Mouse (Mus musculus): Measurements from ENCODE around the gene Gm7102. TPM values are rescaled to one million over a fixed set of nuclear protein-coding genes. Genes with fewer than 3 reads are reported as not detected.

Gene Gm7102
- polyA plus RNA-seq, 1 experiment from 2014 or later, result not detected

GRCm38 (mm10) chr19:61138655-61139054, 37.5 kb downstream of the Gm7102 start:
- H3K9ac ChIP-seq, result no peak overlapping the region
- H3K4me1 ChIP-seq, result peaks cover 11% of the 10 kb centered on the region
- ATAC-seq (ENCODE audit: low FRiP score), result no peak
- H3K4me2 ChIP-seq (replicated peaks), result no peak overlapping the region
- no peaks in the 10 kb centered on the region; the same call in 1 of the 2 replicates for H3K9me3 ChIP-seq (replicated peaks)
- H3K36me3 ChIP-seq, result peaks cover 3% of the 10 kb centered on the region; the same call in 1 of the 2 replicates
- H3K4me3 ChIP-seq, result no peak overlapping the region
- H3K27me3 ChIP-seq, result no peaks in the 10 kb centered on the region
- no peak overlapping the region for H3K27ac ChIP-seq

- H3K27me3 ChIP-seq, result no peaks in the 10 kb centered on the region
- peaks cover 18% of the 10 kb centered on the region for H3K36me3 ChIP-seq
- no peak overlapping the region for H3K9ac ChIP-seq
- WGBS, result 89% methylated on average over 10 of the region's 10 CpGs
- no peak overlapping the region for H3K4me3 ChIP-seq
- H3K4me2 ChIP-seq (replicated peaks), result no peak overlapping the region
- no peak for ATAC-seq (ENCODE audit: low FRiP score)
- H3K4me1 ChIP-seq, result no peaks in the 10 kb centered on the region
- no peak overlapping the region for H3K27ac ChIP-seq
- H3K9me3 ChIP-seq (replicated peaks), result no peaks in the 10 kb centered on the region
Observed at GRCm38 (mm10) chr19:61131096-61131495, 45.0 kb downstream of the Gm7102 start.

Other genes with a start within 250 kb of the Gm7102 start
- gene Zfp950, start 35.5 kb downstream of the Gm7102 start, polyA plus RNA-seq (2016; fragmentation: Nextera tagmentation; extraction: Ambion mirVana), result 40.9 and 45.3 TPM in 2 replicates
- gene Gm6020, start 7.6 kb upstream of the Gm7102 start, polyA plus RNA-seq (2016; fragmentation: Nextera tagmentation; extraction: Ambion mirVana), result not detected in 2 replicates
- 39.4 and 41.6 TPM in 2 replicates for gene Csf2ra, start 52.1 kb upstream of the Gm7102 start, polyA plus RNA-seq (2016; fragmentation: Nextera tagmentation; extraction: Ambion mirVana)
- gene Gm21060, start 120.8 kb upstream of the Gm7102 start, polyA plus RNA-seq (2016; fragmentation: Nextera tagmentation; extraction: Ambion mirVana), result not detected in 2 replicates